Mouse (Mus musculus): ENCODE measurements at regions not wholly inside any gene's neighbourhood (a gene's known extent, or its start where the extent isn't known, plus 50 kb on each side); places are given as distances from the start of the nearest gene placed in this dataset.

DNA sequence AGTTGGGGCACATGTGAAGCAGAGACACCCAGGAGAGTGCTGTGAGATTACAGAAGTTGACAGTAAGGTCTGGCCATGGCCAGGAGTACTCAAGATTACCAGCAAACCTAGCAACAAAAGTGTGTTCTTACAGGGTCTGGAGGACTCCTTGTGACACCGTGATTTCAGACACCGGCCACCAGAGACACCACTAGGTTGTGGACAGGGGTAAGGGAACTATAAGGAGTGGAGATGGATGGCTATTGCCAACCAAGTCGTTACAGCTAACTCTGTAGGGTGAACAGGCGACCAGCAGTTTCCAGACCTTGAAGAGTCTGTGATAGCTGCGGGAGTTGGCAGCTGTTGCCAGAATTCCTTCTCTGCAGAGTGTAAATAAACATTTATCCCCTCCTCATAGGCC is 54.4 kb upstream of the Cnih3 start:
- H3K27ac ChIP-seq (ENCODE audit: control insufficient read depth, insufficient read depth, low read length): no peak overlapping the region
- 86% methylated on average over 5 of the region's 5 CpGs for WGBS
- no peaks in the 10 kb centered on the region for H3K27me3 ChIP-seq (ENCODE audit: control insufficient read depth, insufficient read depth, low read length)
- H3K4me1 ChIP-seq (replicated peaks; ENCODE audit: control insufficient read depth, insufficient read depth, low read length): peaks cover 14% of the 10 kb centered on the region
- TF ChIP-seq POLR2A (IDR thresholded peaks at IDR 0.05; ENCODE audit: control insufficient read depth, extremely low read depth, insufficient read depth, low read length, poor library complexity) (no peak), CTCF (IDR thresholded peaks at IDR 0.05; ENCODE audit: borderline replicate concordance, control insufficient read depth, extremely low read depth, insufficient read depth, low read length, poor library complexity) (no peak)
- no peak for DNase-seq
- no peak overlapping the region for H3K4me3 ChIP-seq (ENCODE audit: control insufficient read depth, insufficient read depth, low read length)
- no peaks in the 10 kb centered on the region for H3K36me3 ChIP-seq (ENCODE audit: control insufficient read depth, insufficient read depth, low read length)

DNA sequence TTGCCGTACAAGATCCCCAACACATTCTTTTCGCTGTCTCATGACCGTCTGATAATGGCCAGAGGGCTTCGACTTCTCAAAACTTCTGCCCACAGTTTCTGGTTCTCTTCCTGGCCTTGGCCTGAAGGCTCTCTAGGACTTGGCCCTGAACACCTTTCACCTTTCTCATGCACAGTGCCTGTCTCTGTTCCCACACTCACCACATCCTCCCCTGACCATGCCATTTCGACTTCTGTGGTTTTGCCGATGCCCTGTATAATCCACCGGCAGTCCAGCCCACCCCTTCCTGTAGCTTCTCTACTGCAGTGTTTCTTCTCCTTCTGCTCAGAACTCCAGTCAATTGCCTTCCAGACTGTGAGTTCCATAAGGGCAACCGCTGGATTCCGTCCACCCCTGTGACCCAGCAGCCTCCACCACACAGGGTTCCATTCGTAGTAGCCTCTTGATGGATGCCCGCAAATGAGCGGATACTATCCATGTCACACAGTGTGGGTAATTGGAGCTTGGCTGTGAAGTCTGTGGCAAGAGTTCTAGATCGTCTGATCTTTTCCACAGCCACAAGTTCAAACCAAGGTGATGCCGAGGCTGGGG is 53.3 kb upstream of the Cnih3 start:
- DNase-seq: no peak
- WGBS: 15% methylated on average over 14 of the region's 14 CpGs
- Histone ChIP-seq H3K27me3 (ENCODE audit: control insufficient read depth, insufficient read depth, low read length) (no peaks in the 10 kb centered on the region), H3K36me3 (ENCODE audit: control insufficient read depth, insufficient read depth, low read length) (no peaks in the 10 kb centered on the region), H3K27ac (ENCODE audit: control insufficient read depth, insufficient read depth, low read length) (no peak overlapping the region), H3K4me3 (ENCODE audit: control insufficient read depth, insufficient read depth, low read length) (no peak overlapping the region), H3K4me1 (replicated peaks; ENCODE audit: control insufficient read depth, insufficient read depth, low read length) (peaks cover 12% of the 10 kb centered on the region)
- TF ChIP-seq POLR2A (IDR thresholded peaks at IDR 0.05; ENCODE audit: control insufficient read depth, extremely low read depth, insufficient read depth, low read length, poor library complexity) (no peak), CTCF (IDR thresholded peaks at IDR 0.05; ENCODE audit: borderline replicate concordance, control insufficient read depth, extremely low read depth, insufficient read depth, low read length, poor library complexity) (no peak)

DNA sequence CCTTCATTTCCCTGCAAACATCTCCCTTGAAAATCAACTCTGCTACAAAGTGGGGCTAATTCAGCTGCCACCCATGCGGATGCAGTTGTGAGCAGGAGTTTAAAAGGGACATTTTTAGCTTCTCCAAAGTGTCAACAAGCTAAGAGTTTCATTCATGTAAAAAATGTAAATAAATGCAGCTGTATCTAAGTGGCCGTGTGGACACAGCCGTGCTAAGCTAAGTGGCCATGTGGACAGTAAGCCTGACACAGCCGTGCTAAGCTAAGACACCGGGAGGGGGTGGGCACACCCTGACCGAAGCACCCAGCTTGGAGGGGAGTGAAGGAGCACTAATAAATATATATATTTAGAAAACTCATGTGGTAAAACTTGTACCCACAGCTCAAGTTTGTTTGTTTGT is 52.6 kb upstream of the Cnih3 start:
- no peak for DNase-seq
- Histone ChIP-seq H3K27ac (ENCODE audit: control insufficient read depth, insufficient read depth, low read length) (no peak overlapping the region), H3K36me3 (ENCODE audit: control insufficient read depth, insufficient read depth, low read length) (no peaks in the 10 kb centered on the region), H3K4me1 (replicated peaks; ENCODE audit: control insufficient read depth, insufficient read depth, low read length) (peaks cover 12% of the 10 kb centered on the region), H3K4me3 (ENCODE audit: control insufficient read depth, insufficient read depth, low read length) (no peak overlapping the region), H3K27me3 (ENCODE audit: control insufficient read depth, insufficient read depth, low read length) (no peaks in the 10 kb centered on the region)
- TF ChIP-seq CTCF (IDR thresholded peaks at IDR 0.05; ENCODE audit: borderline replicate concordance, control insufficient read depth, extremely low read depth, insufficient read depth, low read length, poor library complexity): no peak
- no peak for TF ChIP-seq POLR2A (IDR thresholded peaks at IDR 0.05; ENCODE audit: control insufficient read depth, extremely low read depth, insufficient read depth, low read length, poor library complexity)
- WGBS: 87% methylated on average over 6 of the region's 6 CpGs

DNA sequence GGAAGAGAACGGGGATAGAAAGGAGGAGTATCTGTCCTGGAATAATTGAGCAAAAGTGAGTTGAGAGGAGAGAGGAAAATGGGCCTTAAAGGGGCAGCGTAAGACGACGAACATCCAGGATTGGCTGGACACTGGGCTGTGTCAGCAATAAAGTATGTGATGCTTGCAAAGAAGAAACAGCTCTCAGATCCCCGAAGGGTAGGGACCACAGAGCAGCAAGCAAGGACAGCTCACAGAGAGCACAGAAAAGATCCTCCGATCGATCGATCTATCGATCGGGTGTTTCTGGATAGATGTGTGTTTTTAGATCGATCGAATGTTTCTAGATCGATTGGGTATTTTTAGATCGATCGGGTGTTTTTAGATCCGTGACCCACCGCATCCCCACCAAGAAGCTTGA is 50.3 kb upstream of the Cnih3 start:
- no peak for TF ChIP-seq POLR2A (IDR thresholded peaks at IDR 0.05; ENCODE audit: control insufficient read depth, extremely low read depth, insufficient read depth, low read length, poor library complexity)
- Histone ChIP-seq H3K27me3 (ENCODE audit: control insufficient read depth, insufficient read depth, low read length) (no peaks in the 10 kb centered on the region), H3K4me3 (ENCODE audit: control insufficient read depth, insufficient read depth, low read length) (no peak overlapping the region), H3K36me3 (ENCODE audit: control insufficient read depth, insufficient read depth, low read length) (no peaks in the 10 kb centered on the region), H3K4me1 (replicated peaks; ENCODE audit: control insufficient read depth, insufficient read depth, low read length) (peaks cover 12% of the 10 kb centered on the region), H3K27ac (ENCODE audit: control insufficient read depth, insufficient read depth, low read length) (no peak overlapping the region)
- no peak for DNase-seq
- 98% methylated on average over 17 of the region's 17 CpGs for WGBS
